Mouse (Mus musculus): Measurements from ENCODE around the gene Frrs1.
"Not testable (repeated sequence)": the region's sequence is repeated elsewhere in the genome, so short reads cannot be mapped to it uniquely, and the experiment has no call there.

Frrs1 gene

DNA sequence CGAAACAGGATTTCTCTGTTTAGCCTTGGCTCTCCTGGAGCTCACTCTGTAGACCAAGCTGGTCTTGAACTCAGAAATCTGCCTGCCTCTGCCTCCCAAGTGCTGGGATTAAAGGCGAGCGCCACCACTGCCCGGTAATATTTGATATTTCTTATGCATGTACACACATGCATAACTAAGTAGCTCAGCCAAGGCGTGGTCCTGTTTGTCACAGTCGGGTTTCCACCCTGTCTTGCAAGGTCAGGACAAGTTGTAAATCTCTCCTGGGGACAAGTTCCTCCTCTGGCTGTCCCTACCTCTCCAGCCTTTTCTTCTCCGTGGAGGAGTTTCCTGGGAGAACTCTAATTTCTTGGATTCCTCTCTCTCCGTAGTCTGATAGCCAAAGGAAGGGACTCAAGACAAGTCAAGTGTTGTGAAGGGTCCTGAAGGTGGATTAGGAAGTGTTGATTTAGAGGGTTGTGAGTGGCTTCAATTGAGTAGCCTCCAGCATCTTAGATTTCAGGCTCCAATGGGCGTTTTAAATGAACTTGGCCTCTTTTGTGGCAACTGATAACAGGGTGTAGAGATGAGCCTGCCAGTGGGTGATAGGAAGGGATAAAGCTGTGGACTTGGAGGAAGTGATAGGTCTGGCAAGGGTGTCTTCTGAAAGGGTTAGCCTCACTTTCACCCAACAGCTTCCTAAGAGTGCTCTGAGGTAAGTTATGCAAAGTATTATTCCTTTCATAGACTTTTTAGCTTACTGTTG lies at the start of gene Frrs1:
Frrs1 (plus strand) TSS at position 524 of the 745 bp plus-strand sequence.
- no peak for DNase-seq (ENCODE audit: low spot score)

GRCm38 (mm10) chr3:116810351-116810750 lies 48.9 kb upstream of the Frrs1 start:
- not testable (repeated sequence) for DNase-seq (ENCODE audit: low spot score)

DNA sequence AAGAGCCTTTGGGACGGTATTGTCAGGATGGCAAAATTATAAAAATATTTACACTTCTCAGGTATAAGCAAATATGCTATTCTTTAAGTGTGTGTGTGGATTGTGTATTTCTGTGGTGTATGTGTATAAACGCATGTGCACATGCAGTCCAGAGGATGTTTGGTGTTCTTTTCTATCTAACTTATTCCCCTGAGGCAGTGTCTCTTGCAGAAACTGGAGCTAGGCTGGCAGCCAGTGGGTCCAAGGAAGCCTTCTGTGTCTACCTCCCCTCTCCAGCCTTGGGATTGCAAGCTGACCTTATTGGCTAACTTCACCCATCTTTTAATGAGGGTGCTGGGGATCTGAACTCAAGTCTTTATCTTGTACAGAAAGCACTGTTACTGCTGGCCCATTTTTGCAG lies 46.3 kb upstream of the Frrs1 start:
- no peak for DNase-seq (ENCODE audit: low spot score)

DNA sequence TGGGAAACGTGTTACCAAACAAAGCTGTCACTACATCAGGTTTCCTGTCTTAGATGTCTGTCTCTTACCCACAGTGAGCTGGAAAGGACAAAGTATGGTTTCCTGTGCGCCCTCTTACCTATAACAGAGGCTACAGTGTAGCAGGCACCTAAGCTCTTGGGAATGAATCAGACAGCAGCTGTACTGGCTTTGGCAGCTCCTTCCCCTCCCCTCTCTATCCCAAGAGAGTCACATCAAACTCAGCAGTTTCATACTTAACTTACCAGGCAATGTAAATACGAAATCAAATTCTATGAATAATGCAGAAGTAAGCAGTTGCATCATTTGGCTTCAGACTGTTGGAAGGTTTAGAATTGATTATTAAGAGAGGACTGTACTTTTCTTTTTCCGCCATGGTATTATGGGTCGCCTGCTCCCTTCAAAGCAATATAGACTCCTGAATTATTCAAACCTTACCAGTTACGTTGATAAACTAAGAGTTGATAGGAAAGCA lies 43.9 kb upstream of the Frrs1 start:
- no peak for DNase-seq (ENCODE audit: low spot score)

DNA sequence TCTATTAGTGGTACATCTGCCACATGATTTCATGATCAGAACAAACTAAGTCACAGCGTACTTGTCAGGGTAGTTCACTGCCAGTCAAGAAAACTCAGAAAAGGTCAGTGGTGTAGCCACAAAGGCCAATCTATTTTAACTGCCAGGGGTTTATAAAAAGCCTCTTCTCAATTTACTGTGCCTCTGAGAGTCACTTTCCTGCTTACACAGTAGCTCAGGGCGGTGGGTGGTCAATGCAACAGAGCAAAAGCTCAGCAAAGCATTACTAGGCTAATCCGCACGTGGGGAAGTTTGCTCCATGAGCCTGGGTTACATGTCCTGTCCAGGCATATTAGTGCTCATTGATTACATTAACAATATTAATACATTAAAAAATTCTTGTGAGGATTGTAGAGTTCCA lies 43.3 kb upstream of the Frrs1 start:
- no peak for DNase-seq (ENCODE audit: low spot score)

DNA sequence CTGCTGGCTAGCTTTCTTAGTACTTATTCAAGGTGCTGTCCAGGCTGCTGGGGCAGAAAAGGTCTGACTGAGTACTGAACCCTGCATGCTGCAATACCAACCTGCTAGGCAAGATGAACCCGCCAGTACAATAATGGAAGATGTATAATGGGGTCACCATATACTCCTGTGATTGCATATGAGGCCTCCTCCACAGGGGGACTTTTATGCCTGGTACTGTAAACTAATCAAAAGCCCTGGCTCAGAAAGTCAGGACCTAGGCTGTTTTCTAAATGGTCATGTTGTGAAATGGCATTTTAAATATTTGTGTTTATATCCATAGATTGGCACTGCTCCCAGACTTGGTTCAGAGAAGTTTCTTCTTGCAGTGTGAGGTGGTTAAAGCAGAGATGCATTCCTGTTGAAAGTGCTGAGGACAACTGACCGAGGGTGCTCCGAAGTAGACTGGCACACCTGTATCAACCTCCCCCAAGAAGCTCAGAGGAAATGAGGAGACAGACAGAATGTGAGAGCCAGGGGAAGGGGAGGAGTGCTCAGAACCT lies 42.5 kb upstream of the Frrs1 start:
- no peak for DNase-seq (ENCODE audit: low spot score)

DNA sequence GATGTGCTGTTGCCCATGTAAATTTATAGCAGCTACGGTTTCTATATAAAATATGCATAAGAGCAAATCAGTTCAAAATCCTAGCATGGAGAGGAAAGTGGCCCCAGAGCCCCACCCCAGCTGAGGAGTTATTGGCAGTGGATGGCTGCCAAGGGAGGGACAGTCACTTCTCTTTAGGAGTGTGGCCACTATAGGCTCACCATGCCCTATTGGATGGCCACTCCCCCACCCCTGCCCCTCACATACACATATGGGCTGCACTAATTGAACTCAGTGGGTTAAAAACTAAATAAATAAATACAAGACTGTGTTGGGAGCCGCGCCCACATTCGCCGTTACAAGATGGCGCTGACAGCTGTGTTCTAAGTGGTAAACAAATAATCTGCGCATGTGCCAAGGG lies 42.0 kb upstream of the Frrs1 start:
- DNase-seq (ENCODE audit: low spot score) = no peak

DNA sequence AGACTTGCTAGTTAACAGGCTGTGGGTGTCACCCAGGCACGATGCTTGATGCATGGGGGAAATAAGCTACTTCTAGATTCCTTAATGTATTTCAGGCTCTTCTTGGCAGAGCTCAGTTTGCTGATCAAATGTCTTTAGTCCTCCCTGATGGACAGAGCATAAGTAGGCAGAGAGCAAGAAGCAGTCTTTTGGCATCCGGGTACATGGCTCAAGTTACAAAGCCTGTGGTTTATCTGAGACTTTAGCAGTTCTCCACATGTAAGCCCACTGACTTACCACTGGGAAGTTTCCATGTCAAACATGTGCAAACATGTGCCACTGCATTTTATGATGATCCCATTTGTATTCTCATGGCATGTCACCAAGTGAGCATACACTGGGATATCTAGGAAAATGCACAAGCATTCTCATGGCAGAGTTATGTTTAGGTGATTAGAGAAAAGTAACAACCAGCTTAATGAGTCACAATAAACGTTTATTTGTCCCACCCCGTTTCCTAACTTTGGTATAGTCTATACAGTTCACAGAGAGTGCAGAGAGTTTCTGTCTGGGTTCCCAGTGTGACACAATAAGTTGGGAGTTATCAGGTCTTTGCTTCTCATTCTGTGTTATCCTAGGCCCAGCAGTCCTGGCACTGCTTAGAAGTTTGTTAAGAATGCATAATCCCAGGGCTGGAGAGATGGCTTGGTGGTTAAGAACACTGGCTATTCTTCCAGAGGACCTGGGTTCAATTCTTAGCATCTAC lies 32.6 kb upstream of the Frrs1 start:
- DNase-seq (ENCODE audit: low spot score) = no peak

DNA sequence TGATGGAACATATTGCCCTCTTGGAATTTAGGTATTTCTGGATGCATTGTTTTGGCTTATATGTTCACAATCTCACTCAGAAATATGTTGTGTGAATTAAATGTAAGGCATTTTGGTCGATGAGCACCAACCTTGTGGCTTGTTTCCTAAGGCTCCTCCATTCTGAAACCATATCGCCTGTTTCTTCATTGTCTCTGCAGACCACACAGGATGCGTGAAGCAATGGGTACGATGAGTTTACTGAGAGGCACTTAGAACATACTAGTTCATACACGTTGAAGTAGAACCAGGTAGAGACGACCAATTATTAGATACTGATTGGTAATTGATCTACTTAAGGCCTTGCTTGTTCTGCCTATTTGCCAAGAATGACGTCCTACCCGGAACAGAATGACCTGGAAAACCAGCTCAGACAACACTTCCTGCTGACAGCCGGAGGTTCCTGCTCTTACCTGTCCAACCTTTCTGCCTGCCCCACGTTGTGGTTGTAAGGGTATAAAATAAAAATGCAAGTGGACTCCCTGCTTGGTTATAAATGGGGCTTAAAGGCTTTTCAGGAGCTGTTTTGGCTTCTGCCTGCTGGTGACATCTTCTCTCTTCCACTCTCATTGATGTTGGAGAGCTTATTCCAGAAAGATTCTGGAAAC lies 29.9 kb upstream of the Frrs1 start:
- DNase-seq (ENCODE audit: low spot score) = no peak

- peak; percentile 12 for DNase-seq (ENCODE audit: low spot score)
Measured at GRCm38 (mm10) chr3:116831324-116831723, 27.9 kb upstream of the Frrs1 start.

GRCm38 (mm10) chr3:116832526-116833310 lies 26.5 kb upstream of the Frrs1 start:
- DNase-seq (ENCODE audit: low spot score) = no peak

DNA sequence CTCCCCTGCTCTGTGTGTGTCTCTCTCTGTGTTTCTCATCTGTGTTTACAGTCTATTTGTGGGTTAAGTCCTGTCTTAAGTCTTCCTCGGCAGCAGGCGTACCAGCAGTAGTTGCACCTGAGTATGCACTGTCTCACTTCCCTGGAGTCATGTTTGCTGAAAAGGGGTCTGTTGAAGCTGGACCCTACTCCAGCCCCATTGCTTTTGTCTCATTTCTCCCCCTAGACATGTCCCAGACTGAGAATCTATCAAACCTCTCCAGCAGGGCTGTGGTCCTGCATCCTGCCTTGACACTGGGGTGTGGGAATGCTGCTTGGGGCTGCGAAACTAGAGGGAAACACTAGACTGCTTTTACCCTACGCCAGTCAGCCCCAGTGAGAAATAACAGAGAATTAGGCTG lies 25.8 kb upstream of the Frrs1 start:
- DNase-seq (ENCODE audit: low spot score) = no peak

GRCm38 (mm10) chr3:116834241-116834640 lies 25.0 kb upstream of the Frrs1 start:
- no peak for DNase-seq (ENCODE audit: low spot score)

DNA sequence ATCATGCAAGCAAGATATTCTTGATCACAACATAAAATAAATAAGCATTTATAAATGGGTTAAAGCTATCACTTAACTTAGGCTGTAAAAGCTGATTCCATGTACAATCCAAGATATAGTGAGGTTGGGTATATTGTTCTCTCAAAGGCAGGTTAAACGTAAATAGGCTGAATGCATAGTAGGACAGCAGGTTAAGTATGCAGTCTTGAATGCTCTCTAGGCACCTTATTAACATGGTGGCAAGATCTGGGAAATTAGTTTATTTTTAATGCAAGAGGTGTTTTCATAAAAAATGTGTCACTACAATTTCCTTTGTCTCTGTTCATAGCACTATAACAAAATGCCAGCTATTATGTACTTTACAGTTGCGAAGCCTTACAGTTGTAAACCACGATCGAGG lies 23.9 kb upstream of the Frrs1 start:
- DNase-seq (ENCODE audit: low spot score) = no peak

- DNase-seq (ENCODE audit: low spot score) = peak; percentile 92
Measured at GRCm38 (mm10) chr3:116835770-116836680, 23.2 kb upstream of the Frrs1 start.

GRCm38 (mm10) chr3:116836681-116837475 lies 22.4 kb upstream of the Frrs1 start:
- no peak for DNase-seq (ENCODE audit: low spot score)

GRCm38 (mm10) chr3:116841311-116841710 lies 18.0 kb upstream of the Frrs1 start:
- DNase-seq (ENCODE audit: low spot score) = no peak

DNA sequence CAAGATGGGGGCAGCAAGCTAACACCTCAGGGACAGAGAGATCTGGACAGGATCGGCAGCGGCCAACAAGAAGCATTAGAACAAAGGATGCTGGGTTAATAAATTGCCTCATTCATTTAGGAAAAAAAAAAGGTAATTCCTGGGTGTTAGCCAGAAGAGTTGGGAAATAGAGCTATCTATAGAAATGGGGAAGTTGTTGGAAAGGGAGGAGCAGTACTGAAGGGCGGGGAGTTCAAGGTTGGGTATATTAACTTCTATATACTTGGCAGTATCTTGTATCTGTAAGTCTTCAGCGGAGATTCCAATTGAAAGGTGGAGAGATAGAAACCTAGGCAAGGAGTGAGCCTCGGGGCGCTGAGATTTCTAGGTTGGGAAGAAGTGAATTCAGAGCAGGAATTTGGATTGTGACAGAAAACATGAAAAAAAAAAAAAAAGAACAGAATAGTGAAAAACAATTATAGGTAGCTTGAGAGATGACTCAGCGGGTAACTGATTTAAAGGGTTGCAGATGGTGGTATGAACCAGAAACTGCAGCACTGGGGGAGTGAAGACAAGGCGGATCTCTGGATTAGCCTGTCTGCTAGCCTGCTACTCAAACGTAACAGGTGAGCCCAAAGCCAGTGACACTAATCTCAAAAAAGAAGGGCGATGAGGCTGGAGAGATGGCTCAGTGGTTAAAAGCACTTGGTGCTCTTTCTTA lies 14.2 kb upstream of the Frrs1 start:
- no peak for DNase-seq (ENCODE audit: low spot score)

DNA sequence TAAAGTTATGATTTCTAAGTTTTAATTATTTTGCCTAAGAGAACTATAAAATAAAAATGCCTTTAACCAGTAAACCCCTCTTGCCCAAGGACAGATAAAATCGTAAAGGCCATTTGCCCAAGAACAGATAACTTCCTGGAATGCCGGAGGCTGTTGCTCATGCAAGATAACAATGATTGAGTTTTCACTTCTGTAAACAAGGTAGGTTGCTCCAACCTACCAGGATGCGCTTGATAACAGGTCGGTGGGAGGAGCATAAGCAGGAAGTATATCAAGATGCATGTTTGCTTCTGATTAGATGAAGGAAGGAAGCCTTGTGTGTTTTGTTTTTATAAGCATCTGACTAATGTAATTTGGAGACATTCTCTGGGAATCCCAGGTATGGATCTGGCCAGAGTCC lies 13.2 kb upstream of the Frrs1 start:
- DNase-seq (ENCODE audit: low spot score) = no peak
